Mouse (Mus musculus) bone marrow macrophage, adult 2 months (primary cell): ENCODE data around the gene Frmd4b.

Experiments
- CTCF ChIP-seq: IDR thresholded peaks from 2 replicates; pipeline ENCODE4 v1.5.1; 2012; ENCODE audit warnings: low read depth, mild to moderate bottlenecking, low read length, moderate library complexity
- POLR2A ChIP-seq: IDR thresholded peaks from 2 replicates; pipeline ENCODE4 v1.6.1; 2012; ENCODE audit warnings: mild to moderate bottlenecking, low read depth, low read length, borderline replicate concordance

GRCm38 (mm10) chr6:97355141-97355540, 262.2 kb downstream of the Frmd4b start:
- TF ChIP-seq CTCF (no peak), POLR2A (no peak)
